8 mouse cellular contexts compared by ENCODE assay signal in genomic region chr10:84576029-84576394, GRCm38 (mm10). TPM values are rescaled to one million over a fixed set of nuclear protein-coding genes. Genes with fewer than 3 reads are reported as not detected.
DNase-seq lines count a peak whose midpoint lies in the region; ATAC-seq and TF ChIP-seq lines count a peak whose summit lies in the region.

No protein-coding gene starts in this region.

- H3K27me3 ChIP-seq in lung, embryonic 14.5 days (ENCODE audit: insufficient read depth, low read length), result no peaks in the 10 kb centered on the region
- no peaks in the 10 kb centered on the region for H3K27me3 ChIP-seq in hindbrain, postnatal 0 days (ENCODE audit: insufficient read depth, low read length)
- peaks cover 10% of the 10 kb centered on the region; the same call in 1 of the 2 replicates for H3K27me3 ChIP-seq in midbrain, embryonic 15.5 days (replicated peaks)

- peak overlapping the region; percentile 62; the same call in 1 of the 2 replicates for H3K9ac ChIP-seq in lung, embryonic 14.5 days
- 0 out of 2 replicates have a peak overlapping the region, but pooled peaks have one; percentile 18 for H3K9ac ChIP-seq in hindbrain, postnatal 0 days (replicated peaks; ENCODE audit: low read length)
- H3K9ac ChIP-seq in midbrain, embryonic 15.5 days, result no peak overlapping the region

- H3K36me3 ChIP-seq in lung, embryonic 14.5 days (ENCODE audit: insufficient read depth), result no peaks in the 10 kb centered on the region
- no peaks in the 10 kb centered on the region for H3K36me3 ChIP-seq in hindbrain, postnatal 0 days (ENCODE audit: insufficient read depth, low read length)
- no peaks in the 10 kb centered on the region for H3K36me3 ChIP-seq in midbrain, embryonic 15.5 days (replicated peaks)

- peak overlapping the region; percentile 82 for H3K4me3 ChIP-seq in lung, embryonic 14.5 days (ENCODE audit: low read depth, low read length)
- peak overlapping the region; percentile 96 for H3K4me3 ChIP-seq in hindbrain, postnatal 0 days (ENCODE audit: low read length)
- H3K4me3 ChIP-seq in midbrain, embryonic 15.5 days, result peak overlapping the region; percentile 90

- no peaks in the 10 kb centered on the region for H3K9me3 ChIP-seq in lung, embryonic 14.5 days (ENCODE audit: low read depth, low read length)
- no peaks in the 10 kb centered on the region for H3K9me3 ChIP-seq in hindbrain, postnatal 0 days (ENCODE audit: low read length)
- H3K9me3 ChIP-seq in midbrain, embryonic 15.5 days, result no peaks in the 10 kb centered on the region

- peak overlapping the region; percentile 77 for H3K27ac ChIP-seq in lung, embryonic 14.5 days (ENCODE audit: low read depth)
- H3K27ac ChIP-seq in hindbrain, postnatal 0 days, result no peak overlapping the region
- H3K27ac ChIP-seq in midbrain, embryonic 15.5 days, result no peak overlapping the region

- ATAC-seq in lung, embryonic 14.5 days (ENCODE audit: insufficient read depth), result peak; percentile 86
- peak; percentile 88 for ATAC-seq in hindbrain, postnatal 0 days
- ATAC-seq in midbrain, embryonic 15.5 days (replicated peaks), result peak; percentile 83

- DNase-seq in lung, embryonic 14.5 days, result no peak
- DNase-seq in lung, adult 18-20 months, result no peak
- DNase-seq in c-Kit-positive CD71-positive TER-119-positive erythroid progenitor cells, embryonic 14.5 days (ENCODE audit: low spot score), result peak; percentile 93
- DNase-seq in hindbrain, postnatal 0 days (ENCODE audit: low spot score), result peak; percentile 89
- DNase-seq in urinary bladder, postnatal 25 days (ENCODE audit: low spot score), result no peak
- DNase-seq in spleen, adult 12 weeks (ENCODE audit: low spot score), result no peak
- no peak for DNase-seq in adipocyte (ENCODE audit: low spot score)

- peak overlapping the region; percentile 97 for H3K4me2 ChIP-seq in lung, embryonic 14.5 days
- H3K4me2 ChIP-seq in hindbrain, postnatal 0 days (ENCODE audit: low read depth, low read length), result peak overlapping the region; percentile 86
- peak overlapping the region; percentile 92 for H3K4me2 ChIP-seq in midbrain, embryonic 15.5 days

- WGBS in lung, embryonic 14.5 days, result 0% methylated on average over 14 of the region's 14 CpGs
- WGBS in hindbrain, postnatal 0 days, result under 1% methylated on average over 14 of the region's 14 CpGs
- WGBS in midbrain, embryonic 15.5 days, result under 1% methylated on average over 14 of the region's 14 CpGs

- TF ChIP-seq CTCF in lung, embryonic 14.5 days (IDR thresholded peaks at IDR 0.05; ENCODE audit: low read depth), result no peak
- TF ChIP-seq CTCF in hindbrain, postnatal 0 days (IDR thresholded peaks at IDR 0.05; ENCODE audit: low read depth), result no peak

- peaks cover 5% of the 10 kb centered on the region for H3K4me1 ChIP-seq in lung, embryonic 14.5 days (ENCODE audit: insufficient read depth)
- H3K4me1 ChIP-seq in hindbrain, postnatal 0 days (ENCODE audit: insufficient read depth, low read length), result peaks cover 4% of the 10 kb centered on the region; the same call in 1 of the 2 replicates
- peaks cover 14% of the 10 kb centered on the region for H3K4me1 ChIP-seq in midbrain, embryonic 15.5 days

RNA-seq across cellular contexts. Expression of gene Tcp11l2, which starts 0.4 kb away (rescaled TPM):
- 15.1 and 17.4 TPM in 2 replicates for polyA plus RNA-seq in lung, embryonic 14.5 days (2014; fragmentation: Nextera tagmentation; extraction: Ambion mirVana)
- total RNA-seq in hindbrain, postnatal 0 days (2014; rRNA removed), result 8.1 and 11.2 TPM in 2 replicates
- 18.9 and 20.0 TPM in 2 replicates for polyA plus RNA-seq in hindbrain, postnatal 0 days (2015; fragmentation: Nextera tagmentation; extraction: Ambion mirVana)
- polyA plus RNA-seq in midbrain, embryonic 15.5 days (2015; fragmentation: Nextera tagmentation; extraction: Ambion mirVana), result 20.0 and 21.1 TPM in 2 replicates

RNA-seq across cellular contexts. Expression of gene Ckap4, which starts 42.1 kb away (rescaled TPM):
- polyA plus RNA-seq in lung, embryonic 14.5 days (2014; fragmentation: Nextera tagmentation; extraction: Ambion mirVana), result 177 and 179 TPM in 2 replicates
- 53.1 and 58.7 TPM in 2 replicates for total RNA-seq in hindbrain, postnatal 0 days (2014; rRNA removed)
- polyA plus RNA-seq in hindbrain, postnatal 0 days (2015; fragmentation: Nextera tagmentation; extraction: Ambion mirVana), result 50.9 and 52.1 TPM in 2 replicates
- polyA plus RNA-seq in midbrain, embryonic 15.5 days (2015; fragmentation: Nextera tagmentation; extraction: Ambion mirVana), result 53.2 and 56.3 TPM in 2 replicates

RNA-seq across cellular contexts. Expression of gene Polr3b, which starts 46.1 kb away (rescaled TPM):
- 15.7 and 16.4 TPM in 2 replicates for polyA plus RNA-seq in lung, embryonic 14.5 days (2014; fragmentation: Nextera tagmentation; extraction: Ambion mirVana)
- total RNA-seq in hindbrain, postnatal 0 days (2014; rRNA removed), result 7.8 and 11.1 TPM in 2 replicates
- polyA plus RNA-seq in hindbrain, postnatal 0 days (2015; fragmentation: Nextera tagmentation; extraction: Ambion mirVana), result 8.7 and 10.1 TPM in 2 replicates
- 13.6 and 17.3 TPM in 2 replicates for polyA plus RNA-seq in midbrain, embryonic 15.5 days (2015; fragmentation: Nextera tagmentation; extraction: Ambion mirVana)

Comparison
In these comparisons a context has a peak if more than half of its experiments do, and no peak if none do; other contexts are left out.
1. DNase-seq: peak in c-Kit-positive CD71-positive TER-119-positive erythroid progenitor cells, embryonic 14.5 days (single experiment) and hindbrain, postnatal 0 days (single experiment); none in lung, embryonic 14.5 days (single experiment), lung, adult 18-20 months (0 of 2), urinary bladder, postnatal 25 days (single experiment), spleen, adult 12 weeks (single experiment) and adipocyte (single experiment).
2. Peak in every context shown above with its lines, with median percentiles within 50 percentile points of each other: ATAC-seq, H3K4me2 ChIP-seq and H3K4me3 ChIP-seq.